Mouse (Mus musculus) megakaryocyte, embryonic 14.5 days (primary cell): ENCODE results near the gene Myo18b. TPM values are rescaled to one million over a fixed set of nuclear protein-coding genes. Genes with fewer than 3 reads are reported as not detected.
A peak's percentile ranks its signal among the peaks of the same experiment; 100 is the strongest.

Experiments used
- H3K27me3 ChIP-seq: replicated peaks from 2 replicates; pipeline ENCODE3; 2012; ENCODE audit warnings: inconsistent platforms
- H3K36me3 ChIP-seq: replicated peaks from 2 replicates; pipeline ENCODE3; 2012; ENCODE audit warnings: low read length, inconsistent platforms, mixed read lengths
- H3K4me1 ChIP-seq: 2 replicates; pipeline ENCODE4 v1.6.1; 2012; ENCODE audit warnings: inconsistent platforms
- H3K4me3 ChIP-seq: replicated peaks from 2 replicates; pipeline ENCODE3; 2012; ENCODE audit warnings: moderate library complexity, mild to moderate bottlenecking, inconsistent platforms
- H3K9me3 ChIP-seq: 2 replicates; pipeline ENCODE4 v1.6.1; 2012; ENCODE audit warnings: inconsistent platforms
- FLI1 ChIP-seq: IDR thresholded peaks from 2 replicates; pipeline ENCODE4 v1.6.1; 2012; ENCODE audit warnings: low read length, inconsistent platforms, mixed read lengths
- GATA1 ChIP-seq: IDR thresholded peaks from 3 replicates; pipeline ENCODE4 v1.6.1; 2012; ENCODE audit warnings: mixed read lengths, low read length, inconsistent platforms, borderline replicate concordance
- polyA plus RNA-seq: library from polyadenylated mRNA; stranded (reverse); fragments of >175 nt; gene quantifications from 2 replicates; pipeline ENCODE4 v1.2.3, GENCODE M21; 2012; ENCODE audit warnings: low replicate concordance; ENCODE audit not compliant: insufficient read depth

Myo18b gene
- polyA plus RNA-seq, 1 experiment: 0.22 TPM

GRCm38 (mm10) chr5:112693286-112693849 is 202.8 kb downstream of the Myo18b start:
- Histone ChIP-seq H3K9me3 (peaks cover 3% of the 10 kb centered on the region; the same call in 1 of the 2 replicates), H3K4me3 (no peak overlapping the region)

GRCm38 (mm10) chr5:112687100-112687818 is 208.9 kb downstream of the Myo18b start:
- peaks cover 9% of the 10 kb centered on the region; the same call in 1 of the 2 replicates for H3K9me3 ChIP-seq

More at GRCm38 (mm10) chr5:112693286-112693849, 202.8 kb downstream of the Myo18b start:
- Histone ChIP-seq H3K4me1 (no peaks in the 10 kb centered on the region), H3K27me3 (no peaks in the 10 kb centered on the region), H3K36me3 (no peaks in the 10 kb centered on the region)
- no peak for TF ChIP-seq FLI1
- TF ChIP-seq GATA1: no peak

GRCm38 (mm10) chr5:112686309-112687099 is 209.7 kb downstream of the Myo18b start:
- Histone ChIP-seq H3K4me1 (no peaks in the 10 kb centered on the region), H3K9me3 (0 out of 2 replicates have a peak, but pooled peaks cover 7% of the 10 kb centered on the region), H3K4me3 (no peak overlapping the region), H3K36me3 (no peaks in the 10 kb centered on the region), H3K27me3 (no peaks in the 10 kb centered on the region)
- TF ChIP-seq FLI1 (no peak), GATA1 (no peak)

More at GRCm38 (mm10) chr5:112687100-112687818, 208.9 kb downstream of the Myo18b start:
- Histone ChIP-seq H3K36me3 (no peaks in the 10 kb centered on the region), H3K27me3 (no peaks in the 10 kb centered on the region), H3K4me3 (no peak overlapping the region), H3K4me1 (no peaks in the 10 kb centered on the region)
- TF ChIP-seq GATA1 (no peak), FLI1 (no peak)

GRCm38 (mm10) chr5:112679251-112679650 is 216.9 kb downstream of the Myo18b start:
- Histone ChIP-seq H3K4me3 (no peak overlapping the region), H3K9me3 (peaks cover 23% of the 10 kb centered on the region)

GRCm38 (mm10) chr5:112678153-112678552 is 218.0 kb downstream of the Myo18b start:
- TF ChIP-seq GATA1: no peak
- no peak for TF ChIP-seq FLI1
- no peaks in the 10 kb centered on the region for H3K36me3 ChIP-seq
- no peaks in the 10 kb centered on the region; the same call in 1 of the 2 replicates for H3K4me1 ChIP-seq
- H3K27me3 ChIP-seq: no peaks in the 10 kb centered on the region
- peaks cover 26% of the 10 kb centered on the region for H3K9me3 ChIP-seq
- no peak overlapping the region for H3K4me3 ChIP-seq

More at GRCm38 (mm10) chr5:112679251-112679650, 216.9 kb downstream of the Myo18b start:
- Histone ChIP-seq H3K27me3 (no peaks in the 10 kb centered on the region), H3K36me3 (no peaks in the 10 kb centered on the region), H3K4me1 (no peaks in the 10 kb centered on the region; the same call in 1 of the 2 replicates)
- TF ChIP-seq GATA1 (no peak), FLI1 (no peak)

GRCm38 (mm10) chr5:112674806-112675205 is 221.4 kb downstream of the Myo18b start:
- Histone ChIP-seq H3K4me1 (no peaks in the 10 kb centered on the region; the same call in 1 of the 2 replicates), H3K9me3 (peaks cover 20% of the 10 kb centered on the region), H3K27me3 (no peaks in the 10 kb centered on the region), H3K36me3 (no peaks in the 10 kb centered on the region), H3K4me3 (no peak overlapping the region)
- TF ChIP-seq FLI1 (no peak), GATA1 (no peak)

GRCm38 (mm10) chr5:112672457-112672856 is 223.7 kb downstream of the Myo18b start:
- TF ChIP-seq FLI1 (no peak), GATA1 (no peak)
- H3K27me3 ChIP-seq: no peaks in the 10 kb centered on the region
- no peaks in the 10 kb centered on the region; the same call in 1 of the 2 replicates for H3K4me1 ChIP-seq
- H3K4me3 ChIP-seq: no peak overlapping the region
- 0 out of 2 replicates have a peak, but pooled peaks cover 8% of the 10 kb centered on the region for H3K9me3 ChIP-seq
- H3K36me3 ChIP-seq: no peaks in the 10 kb centered on the region

GRCm38 (mm10) chr5:112671961-112672360 is 224.2 kb downstream of the Myo18b start:
- Histone ChIP-seq H3K4me1 (no peaks in the 10 kb centered on the region), H3K4me3 (peak overlapping the region; percentile 28), H3K27me3 (no peaks in the 10 kb centered on the region), H3K9me3 (0 out of 2 replicates have a peak, but pooled peaks cover 8% of the 10 kb centered on the region), H3K36me3 (no peaks in the 10 kb centered on the region)
- TF ChIP-seq GATA1: no peak
- TF ChIP-seq FLI1: no peak

- TF ChIP-seq GATA1: no peak
- TF ChIP-seq FLI1: no peak
- Histone ChIP-seq H3K36me3 (no peaks in the 10 kb centered on the region), H3K4me1 (no peaks in the 10 kb centered on the region), H3K9me3 (peaks cover 10% of the 10 kb centered on the region), H3K4me3 (no peak overlapping the region), H3K27me3 (no peaks in the 10 kb centered on the region)
Observed at GRCm38 (mm10) chr5:112667153-112667552, 229.0 kb downstream of the Myo18b start.
